Mouse (Mus musculus) ovary, postnatal 10 days (tissue): ENCODE results near the gene Pla2g2e.
"Not testable (repeated sequence)": the region's sequence is repeated elsewhere in the genome, so short reads cannot be mapped to it uniquely, and the experiment has no call there.

ENCODE experiments used
- DNase-seq: peaks from one replicate; pipeline ENCODE4 v3.0.0; 2022; ENCODE audit warnings: low spot score

Gene Pla2g2e

GRCm38 (mm10) chr4:138882179-138882578, 4.4 kb downstream of the Pla2g2e start:
- DNase-seq = no peak

GRCm38 (mm10) chr4:138884261-138884660, 6.5 kb downstream of the Pla2g2e start:
- peak; percentile 77 for DNase-seq

- DNase-seq = no peak
Observed at GRCm38 (mm10) chr4:138889165-138889564, 11.4 kb downstream of the Pla2g2e start.

GRCm38 (mm10) chr4:138889635-138890034, 11.9 kb downstream of the Pla2g2e start:
- DNase-seq = no peak

GRCm38 (mm10) chr4:138892655-138893054, 14.9 kb downstream of the Pla2g2e start:
- no peak for DNase-seq

- DNase-seq = not testable (repeated sequence)
Observed at GRCm38 (mm10) chr4:138893789-138894188, 16.0 kb downstream of the Pla2g2e start.

GRCm38 (mm10) chr4:138899361-138899760, 21.6 kb downstream of the Pla2g2e start:
- DNase-seq = no peak

- DNase-seq = no peak
Observed at GRCm38 (mm10) chr4:138905624-138906337, 28.0 kb downstream of the Pla2g2e start.

GRCm38 (mm10) chr4:138913141-138913787, 35.5 kb downstream of the Pla2g2e start:
- DNase-seq = no peak

- peak; percentile 88 for DNase-seq
Observed at GRCm38 (mm10) chr4:138913797-138914196, 36.1 kb downstream of the Pla2g2e start, which contains the start of gene Otud3. Otud3 (minus strand) TSS chr4:138913945.

GRCm38 (mm10) chr4:138917282-138917681, 39.5 kb downstream of the Pla2g2e start:
- DNase-seq = no peak

- no peak for DNase-seq
Observed at GRCm38 (mm10) chr4:138921254-138922130, 43.8 kb downstream of the Pla2g2e start.

GRCm38 (mm10) chr4:138922131-138922459, 44.4 kb downstream of the Pla2g2e start:
- DNase-seq = peak; percentile 98

- DNase-seq = no peak
Observed at GRCm38 (mm10) chr4:138925561-138925960, 47.8 kb downstream of the Pla2g2e start.
